Mouse (Mus musculus) ES-E14 (cell line): Measurements from ENCODE around the gene Slc6a18.

Source experiments
- CHD2 ChIP-seq: IDR thresholded peaks from 2 replicates; pipeline ENCODE4 v1.6.1; 2014; ENCODE audit warnings: mild to moderate bottlenecking, low read depth, low read length, inconsistent platforms
- HCFC1 ChIP-seq: IDR thresholded peaks from 2 replicates; pipeline ENCODE4 v1.6.1; 2012; ENCODE audit warnings: low read length, inconsistent platforms, borderline replicate concordance; ENCODE audit not compliant: insufficient read depth
- MAFK ChIP-seq: IDR thresholded peaks from 2 replicates; pipeline ENCODE4 v1.6.1; 2014; ENCODE audit warnings: mild to moderate bottlenecking, low read depth, low read length, inconsistent platforms; ENCODE audit not compliant: insufficient read depth
- ZC3H11A ChIP-seq: IDR thresholded peaks from 2 replicates; pipeline ENCODE4 v1.6.1; 2012; ENCODE audit warnings: low read depth, mild to moderate bottlenecking, inconsistent platforms, low read length, borderline replicate concordance
- ZNF384 ChIP-seq: IDR thresholded peaks from 2 replicates; pipeline ENCODE4 v1.6.1; 2012; ENCODE audit warnings: low read depth, low read length, inconsistent platforms

GRCm38 (mm10) chr13:73694972-73695371 lies 17.1 kb upstream of the Slc6a18 start:
- TF ChIP-seq CHD2 (no peak), MAFK (no peak), ZNF384 (no peak), ZC3H11A (no peak), HCFC1 (no peak)
